Mouse (Mus musculus): Measurements from ENCODE around the gene Pacs2.

GRCm38 (mm10) chr12:113060178-113060577, 45.9 kb downstream of the Pacs2 start:
- TF ChIP-seq GATA1 (IDR thresholded peaks at IDR 0.05; ENCODE audit: low read length), result no peak
- no peak for TF ChIP-seq TAL1 (IDR thresholded peaks at IDR 0.05; ENCODE audit: low read length)

All from erythroblast, embryonic 14.5 days (primary cell).